Mouse (Mus musculus) lung, postnatal 0 days (tissue): ENCODE data around the gene Clec16a.
A peak's percentile ranks its signal among the peaks of the same experiment; 100 is the strongest.

Experiments used
- CTCF ChIP-seq: IDR thresholded peaks from 2 replicates; pipeline ENCODE4 v1.5.1; 2016; ENCODE audit warnings: antibody characterized with exemption, mild to moderate bottlenecking
- EP300 ChIP-seq: IDR thresholded peaks from 2 replicates; pipeline ENCODE4 v1.6.1; 2016; ENCODE audit warnings: antibody characterized with exemption, mild to moderate bottlenecking, control low read depth

GRCm38 (mm10) chr16:10628030-10628555 is 83.0 kb downstream of the Clec16a start:
- TF ChIP-seq EP300 (no peak), CTCF (peak; percentile 53)
